Mouse (Mus musculus): ENCODE measurements at regions not wholly inside any gene's neighbourhood (a gene's known extent, or its start where the extent isn't known, plus 50 kb on each side); places are given as distances from the start of the nearest gene placed in this dataset.

DNA sequence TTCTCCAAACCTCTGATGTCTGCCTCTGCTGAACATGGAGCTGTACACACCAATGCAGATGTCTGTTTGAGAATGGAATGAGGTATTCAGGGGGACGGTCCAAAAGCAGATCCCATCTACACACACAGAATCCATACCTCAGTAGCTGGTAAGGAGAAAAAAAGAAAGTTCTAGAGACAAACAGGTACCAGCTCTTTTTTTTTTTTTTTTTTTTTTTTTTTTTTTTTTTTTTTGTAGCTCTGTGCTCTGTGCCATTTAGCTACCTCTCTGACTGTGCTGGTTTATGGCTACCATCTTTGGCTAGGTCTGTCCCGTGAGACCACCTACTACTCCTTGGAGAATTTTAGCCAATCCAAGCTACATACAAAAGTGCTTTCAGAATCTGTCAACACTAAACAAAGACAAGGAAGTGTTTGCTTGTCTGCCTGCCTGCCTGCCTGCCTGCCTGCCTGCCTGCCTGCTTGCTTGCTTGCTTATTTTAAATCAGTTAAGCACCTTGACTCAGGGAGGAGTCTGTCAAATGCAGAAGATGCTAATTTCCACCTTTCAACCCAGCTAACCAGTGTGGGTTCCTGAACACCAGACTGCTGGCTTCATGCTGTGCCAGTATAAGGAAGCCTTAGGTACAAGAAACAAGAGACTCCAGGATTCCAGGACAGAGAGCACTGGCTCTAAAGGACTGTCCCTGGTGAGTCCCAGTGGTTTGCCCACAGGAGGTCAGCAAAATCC, 190.0 kb upstream of the Cdh5 start:
- no peak for DNase-seq

DNA sequence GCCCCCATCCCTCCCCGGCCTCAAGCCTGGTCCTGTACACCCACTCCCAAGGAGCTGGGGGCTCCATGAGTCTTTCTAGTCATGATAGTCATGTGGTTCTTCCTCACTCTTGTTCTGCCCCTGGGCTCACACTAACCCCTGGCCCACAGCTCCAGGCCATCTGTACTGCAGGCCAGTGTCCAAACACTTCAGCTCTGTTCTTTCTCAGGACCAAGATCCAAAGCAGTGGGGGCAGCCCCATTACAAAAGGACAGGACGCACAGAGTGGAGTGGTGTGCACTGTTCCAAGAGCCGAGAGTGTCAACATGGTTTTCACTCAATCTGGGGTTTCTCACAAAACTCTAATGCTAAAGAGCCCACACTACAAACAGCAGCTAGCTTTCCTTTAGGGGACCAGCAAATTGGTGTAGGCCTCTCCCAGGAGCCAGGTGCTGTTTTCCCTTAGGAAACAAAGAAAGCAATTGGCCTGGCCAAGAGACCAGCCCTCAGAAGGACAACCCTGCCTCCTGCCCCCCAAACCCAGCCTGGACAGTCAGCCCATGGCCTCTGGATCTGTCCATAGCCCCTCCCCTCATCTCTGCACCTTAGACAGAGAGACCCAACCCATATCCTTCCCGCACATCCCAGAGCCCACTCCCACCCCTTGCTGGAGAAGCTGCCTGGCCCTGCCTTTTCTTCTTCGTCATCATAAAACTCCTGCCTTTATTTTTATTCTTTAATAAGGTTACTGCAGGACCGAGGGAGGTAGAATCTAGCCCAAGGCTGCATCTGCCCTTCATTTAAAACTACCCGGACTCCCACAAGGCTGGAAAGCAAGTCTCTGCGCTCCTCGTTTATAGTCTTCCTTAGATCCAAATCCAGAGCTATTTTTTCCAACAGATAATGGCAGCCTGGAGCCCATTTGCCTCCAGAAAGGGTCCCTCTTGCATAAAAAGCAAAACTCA, 188.2 kb upstream of the Cdh5 start:
- DNase-seq, result no peak

DNA sequence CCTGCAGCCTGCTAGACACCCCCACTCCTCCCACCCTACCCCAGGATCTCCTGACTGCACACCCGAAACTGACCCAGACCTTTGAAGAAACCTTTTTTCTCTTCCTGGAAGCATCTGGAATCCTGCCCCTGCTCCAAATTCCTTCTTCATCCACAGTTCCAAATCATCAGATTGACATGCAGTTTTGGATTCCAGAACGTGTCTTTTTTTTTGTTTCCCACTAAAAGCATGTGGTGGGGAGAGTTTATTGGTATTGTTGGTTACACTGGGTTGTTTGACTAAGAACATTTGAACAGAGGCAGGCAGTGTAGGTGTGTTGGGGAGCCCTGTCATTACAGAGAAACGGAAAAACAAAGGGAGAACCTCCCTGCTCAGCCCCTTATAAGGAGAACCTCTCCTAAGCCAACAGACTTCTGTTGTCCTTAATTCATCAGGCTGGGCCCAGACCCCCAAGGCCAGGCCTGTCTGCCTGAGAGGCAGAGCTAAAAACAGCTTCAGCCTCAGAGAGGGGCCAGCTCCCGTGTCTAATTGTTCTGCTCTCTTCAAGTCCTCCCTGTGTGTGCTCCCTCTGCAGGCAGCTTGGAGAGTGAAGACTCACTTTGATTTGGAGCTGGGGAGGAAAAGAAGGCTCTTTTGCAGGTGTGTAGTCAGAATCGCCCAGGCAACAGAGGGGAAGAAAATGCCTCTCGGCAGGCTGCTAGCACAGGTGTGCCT, 187.3 kb upstream of the Cdh5 start:
- peak in 1 of 2 experiments; percentile 7 for DNase-seq

DNA sequence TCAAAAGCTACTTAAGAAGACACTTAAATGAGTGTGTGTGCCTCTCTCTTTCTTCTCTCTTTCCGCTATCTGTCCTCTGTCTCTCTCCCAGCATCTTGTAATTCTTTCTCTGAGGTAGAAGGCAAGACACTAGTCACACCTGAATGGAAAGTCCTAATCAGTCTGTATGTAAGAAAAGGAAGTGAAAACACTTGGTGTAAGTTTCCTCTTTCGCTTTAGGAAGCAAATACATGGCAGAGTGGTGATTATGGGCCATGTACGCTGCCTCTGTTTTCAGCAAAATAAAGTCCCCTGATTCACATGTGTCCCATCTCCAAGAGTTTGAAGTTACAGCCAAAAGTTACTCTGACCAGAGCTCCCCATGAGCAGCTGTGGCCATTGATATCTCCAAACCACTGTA, 182.1 kb upstream of the Cdh5 start:
- DNase-seq, result no peak

DNA sequence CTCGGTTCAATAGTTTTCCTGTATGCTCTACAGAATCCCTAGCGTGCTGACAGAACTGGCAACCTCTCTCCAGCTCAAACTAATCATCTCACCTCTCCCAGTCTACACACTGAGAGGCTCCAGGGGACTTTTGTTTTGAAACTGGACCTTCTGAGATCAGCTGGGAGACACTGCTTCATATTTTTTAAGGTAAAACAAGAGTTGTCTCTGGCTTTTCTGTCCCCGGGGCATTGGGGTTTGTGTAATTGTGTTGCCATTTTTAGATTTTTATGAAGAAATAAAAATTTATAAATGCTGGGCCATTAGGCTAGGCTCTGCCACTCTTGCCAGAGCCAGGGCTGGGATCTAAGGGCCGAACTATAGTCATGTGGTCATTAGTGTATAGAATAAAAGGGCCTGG, 179.8 kb upstream of the Cdh5 start:
- no peak for DNase-seq

DNA sequence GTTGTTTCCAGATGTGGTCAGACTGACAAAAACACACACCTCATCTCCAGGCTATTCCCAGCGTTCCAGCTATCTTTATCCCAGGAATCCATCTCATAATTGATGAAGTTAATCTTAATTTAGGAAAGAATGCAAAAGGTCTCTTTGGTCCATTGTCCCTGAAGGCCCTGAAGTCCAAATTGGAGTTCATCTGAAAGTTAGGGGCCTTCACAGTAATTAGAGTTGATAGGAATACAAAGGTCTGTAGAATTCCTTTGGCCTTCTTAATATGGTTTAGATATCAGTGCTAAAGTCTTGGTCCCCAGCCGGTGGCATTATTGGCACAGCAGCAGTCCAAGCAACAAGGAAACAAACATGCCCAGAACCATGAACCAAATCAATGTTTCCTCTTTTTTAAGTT, 178.7 kb upstream of the Cdh5 start:
- DNase-seq, result no peak

DNA sequence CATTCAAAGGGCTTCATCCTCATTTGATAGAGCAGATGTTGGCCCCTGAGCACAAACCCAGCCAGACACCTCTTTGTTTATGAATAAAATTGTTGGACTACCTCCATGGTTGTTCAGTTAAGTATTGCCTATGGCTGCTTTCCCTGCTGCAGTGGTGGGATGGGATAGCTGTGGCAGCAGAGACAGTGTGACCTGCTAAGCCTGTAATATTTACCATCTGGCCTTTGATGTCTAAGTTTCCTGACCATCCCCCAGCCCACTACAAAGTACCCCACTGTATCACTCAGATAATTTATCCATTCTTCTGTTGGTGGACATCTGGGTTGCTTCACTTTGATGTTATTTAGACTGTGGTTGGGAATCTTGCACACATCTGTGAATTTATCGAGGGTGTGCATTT, 168.7 kb upstream of the Cdh5 start:
- DNase-seq, result no peak

DNA sequence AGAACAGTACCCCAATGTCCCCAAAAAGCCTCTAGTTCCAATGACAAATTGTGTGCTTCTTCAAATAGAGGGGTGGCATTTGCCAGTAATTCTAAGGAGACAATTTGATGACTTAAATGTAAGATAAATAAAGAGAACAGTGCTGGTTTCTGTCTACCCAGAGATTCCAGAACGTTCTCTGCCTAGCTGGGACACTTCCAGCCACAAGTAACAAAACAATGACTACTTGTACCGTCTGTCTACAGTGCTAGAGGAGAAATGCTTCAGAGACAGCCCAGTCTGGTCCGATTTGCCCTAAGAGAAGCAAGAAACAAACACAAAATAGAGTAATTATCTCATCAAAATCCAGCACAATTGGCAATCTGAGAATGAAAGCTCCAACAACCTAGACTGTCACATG, 164.9 kb upstream of the Cdh5 start:
- no peak for DNase-seq

DNA sequence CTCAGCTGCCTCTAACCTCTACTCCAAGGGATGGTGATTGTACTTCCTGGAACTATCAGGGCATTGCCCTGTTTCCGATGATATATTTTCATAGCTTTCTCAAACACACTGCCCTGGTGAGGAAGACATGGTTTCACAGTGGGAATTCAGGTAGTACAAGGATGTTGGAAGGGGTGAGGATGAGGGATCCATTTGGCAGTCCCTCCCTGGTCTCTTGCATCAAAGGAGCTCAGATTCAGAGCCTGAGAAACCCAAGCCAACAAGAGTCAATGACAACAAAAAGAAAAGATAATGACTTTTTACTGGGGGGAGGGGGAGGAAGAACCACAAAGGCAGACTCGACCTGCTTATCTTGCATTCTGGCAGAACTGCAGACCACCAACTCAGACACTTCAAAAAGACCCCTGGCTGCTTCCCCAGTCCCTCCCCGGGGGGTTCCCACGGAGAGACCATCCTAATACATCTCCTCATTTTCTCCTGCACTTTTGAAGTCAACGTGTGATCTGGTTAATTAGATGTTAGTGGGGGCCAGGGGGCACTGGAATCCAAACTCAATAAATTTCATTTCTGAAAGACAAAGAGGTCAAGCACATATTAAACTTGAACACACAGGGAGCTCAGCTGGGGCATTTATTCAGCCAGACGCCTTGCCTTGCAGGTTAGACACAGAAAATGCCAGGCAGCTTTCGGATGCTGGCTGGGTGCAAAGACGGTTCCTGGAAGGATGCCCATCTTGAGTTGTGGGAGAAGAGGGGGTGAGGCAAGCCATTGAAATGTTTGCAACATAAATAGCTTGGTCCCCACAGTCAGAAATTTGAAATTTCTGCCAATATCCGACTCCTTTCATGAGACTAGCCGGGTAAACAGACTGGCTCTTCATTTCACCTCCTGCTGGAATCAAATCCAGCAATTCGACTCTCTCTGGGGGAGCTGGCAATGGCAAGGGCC, 162.9 kb upstream of the Cdh5 start:
- no peak for DNase-seq

DNA sequence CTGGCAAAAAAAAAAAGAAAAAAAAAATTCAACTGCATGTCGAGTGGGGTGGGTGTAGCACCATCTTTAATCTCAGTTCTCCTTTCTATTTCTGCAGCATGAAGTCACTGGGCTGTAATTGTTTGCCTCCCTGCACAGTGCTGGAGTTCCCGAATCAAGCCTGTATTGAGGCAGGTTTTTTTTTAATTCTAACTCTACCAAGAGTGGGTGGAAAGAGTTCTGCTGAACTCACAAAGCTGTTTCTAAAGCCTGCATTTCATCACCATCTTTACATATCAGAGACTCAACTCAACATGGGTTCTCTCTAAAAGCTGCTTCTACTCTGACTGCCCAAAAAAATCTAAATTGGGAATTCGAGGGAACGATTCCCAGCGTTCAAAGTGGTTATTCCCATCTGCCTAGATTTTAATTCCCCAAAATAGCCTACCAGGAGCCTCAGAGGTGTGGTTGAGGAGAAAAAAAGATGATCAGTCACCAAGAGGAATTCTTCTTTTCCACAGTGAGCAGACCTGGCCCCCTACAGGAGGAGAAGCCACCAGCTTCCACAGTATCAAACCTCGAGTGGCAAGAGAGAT, 160.4 kb upstream of the Cdh5 start:
- DNase-seq, result no peak

DNA sequence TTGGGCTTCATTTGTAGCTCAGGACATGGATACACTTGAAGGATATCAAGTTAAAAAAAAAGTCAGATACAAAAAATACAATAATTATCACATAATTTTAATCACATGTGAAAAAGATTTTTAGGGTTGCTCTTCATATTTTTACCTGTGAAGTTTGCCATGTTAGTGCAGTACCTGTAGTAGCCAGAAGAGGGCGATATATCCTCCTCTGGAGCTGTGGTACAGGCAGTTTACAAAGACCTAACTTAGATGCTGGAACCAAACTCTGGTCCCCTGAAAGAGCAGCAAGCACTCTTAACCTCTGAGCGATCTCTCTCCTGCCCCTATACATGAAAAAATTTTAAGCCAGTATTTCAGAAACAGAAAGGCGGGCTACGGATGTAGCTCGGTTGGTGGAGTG, 153.0 kb upstream of the Cdh5 start:
- no peak for DNase-seq

DNA sequence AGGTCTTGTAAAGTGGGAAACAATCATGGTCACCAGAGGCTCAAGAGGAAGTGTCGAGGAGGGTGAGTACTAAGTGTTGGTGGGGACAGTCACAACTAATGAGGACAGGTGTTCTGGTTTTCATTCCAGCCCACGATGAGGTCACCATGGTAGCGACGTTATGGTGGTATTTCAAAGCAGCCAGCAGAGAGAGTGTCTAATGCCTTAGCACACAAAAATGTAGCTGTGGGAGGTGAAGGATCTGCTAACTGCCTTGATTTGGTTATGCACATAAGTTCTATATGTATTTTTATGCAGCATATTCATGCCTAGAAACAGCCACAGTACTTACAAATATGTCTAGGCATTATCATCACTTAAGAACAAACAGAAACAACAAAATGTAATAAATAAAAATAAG, 151.0 kb upstream of the Cdh5 start:
- no peak for DNase-seq

DNA sequence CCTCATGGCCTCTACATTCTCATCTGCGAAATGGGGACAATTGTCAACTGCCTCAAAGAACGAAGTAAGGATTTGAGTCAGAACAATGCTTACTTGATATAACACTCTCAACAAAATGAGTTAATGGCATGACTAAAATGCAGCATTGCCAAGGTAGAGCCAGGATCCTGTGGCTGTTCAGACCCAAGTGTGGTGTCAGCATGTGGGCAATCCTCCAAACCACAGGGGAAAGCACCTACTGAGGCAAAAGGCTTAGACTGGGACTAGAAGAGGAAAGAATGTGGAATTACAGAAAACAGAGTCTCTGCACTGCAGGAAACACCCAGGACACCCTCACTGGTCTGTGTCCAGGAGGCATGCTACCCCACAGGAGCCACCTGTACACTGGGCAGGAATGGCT, 147.8 kb upstream of the Cdh5 start:
- DNase-seq, result no peak

DNA sequence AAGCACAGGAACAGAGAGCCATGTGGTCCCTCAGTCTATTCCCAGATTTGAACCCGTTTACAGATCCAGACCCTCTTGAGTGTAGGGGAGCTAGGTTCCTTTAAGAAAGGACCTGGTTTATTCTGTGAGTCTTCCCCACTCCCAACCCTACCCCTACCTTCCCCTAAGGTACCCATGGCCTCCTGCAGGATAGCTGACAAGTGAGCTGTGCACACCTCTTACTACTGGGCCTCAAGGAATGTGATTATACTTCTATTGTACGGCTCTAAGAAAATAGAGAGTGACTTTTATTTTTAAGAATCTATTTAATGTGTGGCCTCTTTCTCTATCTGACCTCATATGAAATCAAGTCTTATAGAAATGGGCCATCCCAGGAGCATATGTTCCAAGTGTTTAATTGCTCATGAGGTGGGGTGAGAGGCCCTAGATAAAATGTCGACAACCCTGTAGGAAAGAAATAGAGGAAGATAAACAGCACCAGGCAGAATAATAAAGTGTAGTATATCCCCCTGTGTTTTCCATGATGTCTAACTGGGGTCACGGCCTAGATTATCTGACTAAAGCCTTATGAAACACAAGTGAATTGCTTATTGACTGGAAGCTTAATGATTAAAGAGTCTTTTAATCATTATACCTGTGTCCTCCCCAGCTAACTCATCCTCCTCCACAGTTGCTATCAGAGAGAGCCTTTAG, 145.7 kb upstream of the Cdh5 start:
- DNase-seq, result no peak

DNA sequence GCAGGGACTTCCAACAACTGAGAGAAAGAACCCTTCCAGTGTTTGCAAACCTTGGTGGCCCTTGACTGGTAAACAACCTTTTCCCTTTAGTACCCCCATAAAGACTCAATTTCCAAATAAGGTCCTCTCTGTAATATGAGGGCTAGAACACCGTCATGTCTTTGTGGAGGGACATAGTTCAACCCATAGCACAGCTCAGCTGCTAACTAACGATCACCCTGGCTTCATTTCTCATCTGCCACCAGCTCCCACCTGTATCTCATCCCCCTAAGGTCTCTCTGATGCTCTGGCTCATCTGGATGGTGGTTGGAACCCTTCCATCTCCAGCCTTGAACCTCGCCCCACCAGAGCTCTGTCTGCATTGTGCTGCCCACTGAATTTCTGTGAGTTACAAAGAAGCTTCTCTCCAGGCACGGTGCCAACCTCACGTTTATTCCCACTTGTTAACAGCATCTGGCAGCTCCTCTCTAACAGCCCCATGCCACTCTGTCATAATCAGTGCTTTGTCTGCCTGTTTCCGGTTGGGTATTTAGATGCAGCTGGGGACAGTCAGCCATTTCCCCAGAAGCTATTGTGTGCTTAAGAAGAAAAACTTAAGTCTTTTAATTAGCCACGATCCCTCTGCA, 137.0 kb upstream of the Cdh5 start:
- DNase-seq, result no peak

DNA sequence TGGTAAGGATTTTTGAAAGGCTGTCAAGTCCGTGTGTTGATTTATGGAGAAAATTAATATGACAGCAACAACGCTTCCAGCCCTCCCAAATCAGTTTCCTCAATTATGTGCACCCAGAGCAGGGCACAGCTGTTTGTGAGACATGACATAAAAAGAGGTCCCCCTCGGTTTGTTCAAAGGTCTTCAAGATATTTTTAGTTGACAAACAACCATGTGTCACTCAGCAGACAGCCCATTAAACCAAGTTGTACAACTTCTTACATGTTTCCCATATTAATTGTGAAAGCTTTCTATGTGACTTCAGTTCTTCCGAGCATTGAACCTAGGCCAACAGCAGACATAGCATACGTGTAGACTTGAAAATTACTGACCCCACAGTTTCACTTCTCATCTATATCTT, 131.5 kb upstream of the Cdh5 start:
- no peak for DNase-seq

DNA sequence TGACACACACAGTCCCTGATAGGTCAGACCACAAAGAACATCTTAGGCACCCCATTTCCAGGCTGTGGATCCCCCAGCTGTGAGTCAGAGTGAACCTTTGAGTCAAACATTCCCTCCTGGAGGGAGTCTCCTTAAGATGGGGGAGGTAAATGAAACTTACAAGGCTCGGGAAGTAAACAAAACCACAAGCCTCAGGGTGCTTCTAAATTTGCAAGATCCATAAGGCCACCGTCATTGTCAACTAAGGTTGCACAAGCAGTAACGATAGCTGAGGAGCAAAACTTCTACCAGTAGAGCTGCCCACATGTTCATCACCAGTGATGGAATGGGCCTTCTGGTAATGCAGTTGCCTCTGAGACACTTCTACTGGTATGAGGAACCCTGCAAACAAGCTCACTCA, 130.9 kb upstream of the Cdh5 start:
- no peak for DNase-seq

DNA sequence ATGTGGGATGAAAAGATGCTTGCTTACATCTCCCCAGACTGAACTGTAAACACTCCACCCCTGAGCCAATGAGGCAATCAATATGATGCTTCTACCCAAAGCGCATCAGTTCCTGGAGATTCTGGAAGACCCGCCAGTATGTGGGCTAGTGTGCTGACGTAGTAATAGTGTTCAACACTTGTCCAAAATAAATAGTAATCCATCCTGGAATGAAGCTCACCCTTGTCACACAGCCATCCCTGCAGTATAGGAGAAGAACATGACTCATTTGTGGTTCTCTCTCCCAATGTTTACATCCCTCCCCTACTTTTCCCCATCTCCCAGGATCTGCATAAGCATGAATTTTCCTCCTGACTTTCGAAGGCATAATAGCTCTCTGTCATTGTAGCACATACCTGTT, 130.5 kb upstream of the Cdh5 start:
- DNase-seq, result no peak

DNA sequence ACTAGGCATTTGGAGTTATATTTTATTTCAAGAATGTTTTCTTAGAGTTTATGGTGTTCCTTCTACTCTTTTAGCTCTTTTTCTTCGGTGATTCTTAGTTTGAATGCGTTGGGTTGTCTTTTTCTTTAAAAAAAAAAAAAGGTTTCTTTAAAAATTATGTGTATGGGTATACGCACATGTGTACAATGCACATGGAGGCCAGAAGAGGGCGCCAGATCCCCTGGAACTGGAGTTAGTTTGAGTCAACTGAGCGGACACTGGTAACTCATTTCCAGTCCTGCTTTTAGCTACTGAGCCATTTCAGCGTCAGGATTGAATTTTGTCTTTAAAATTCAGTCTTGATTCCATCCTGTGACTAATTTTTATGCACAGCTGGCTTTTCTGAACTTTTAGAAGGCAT, 124.9 kb upstream of the Cdh5 start:
- DNase-seq, result no peak

DNA sequence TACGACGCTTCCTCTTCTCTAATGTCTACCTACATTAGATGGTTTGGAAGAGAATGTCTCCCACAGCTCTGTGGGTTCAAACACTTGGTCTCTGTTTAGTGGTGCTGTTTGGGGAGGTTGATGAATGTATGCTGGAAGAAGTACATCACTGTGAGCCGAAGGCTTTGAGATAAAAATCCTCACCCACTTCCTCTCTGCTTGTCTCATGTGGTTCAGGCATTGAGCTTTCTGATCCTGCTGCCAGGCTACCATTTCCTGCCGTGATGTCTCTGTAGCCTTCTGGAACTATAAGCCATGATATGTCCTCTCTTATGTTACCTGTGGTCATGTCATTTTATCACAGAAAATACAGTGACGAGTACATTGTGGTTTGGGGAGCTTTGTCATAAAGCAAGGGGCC, 122.5 kb upstream of the Cdh5 start:
- no peak for DNase-seq

Measured in cerebellum, adult 18-20 months (tissue).